Mouse (Mus musculus): Measurements from ENCODE around the gene Clk4. TPM values are rescaled to one million over a fixed set of nuclear protein-coding genes. Genes with fewer than 3 reads are reported as not detected.

Gene Clk4
- total RNA-seq (2021) (100 to 1,000 TPM in 1 of 2 experiments, 10 to 100 TPM in 1; 64.9 to 108 TPM), polyA plus RNA-seq (2012; rRNA removed) (5.3 and 6.8 TPM in 2 replicates)
- long read RNA-seq, transcript Clk4-207 (3 exons, 832 nt), result minor isoform, 5 of 30 reads
- long read RNA-seq, transcript Clk4-201 (13 exons, 1,949 nt), result major isoform, 16 of 30 reads
- long read RNA-seq, partial matches to known transcripts, result 2 of 30 reads
- long read RNA-seq, other reads (novel, unspliced or antisense), result 7 of 30 reads

DNA sequence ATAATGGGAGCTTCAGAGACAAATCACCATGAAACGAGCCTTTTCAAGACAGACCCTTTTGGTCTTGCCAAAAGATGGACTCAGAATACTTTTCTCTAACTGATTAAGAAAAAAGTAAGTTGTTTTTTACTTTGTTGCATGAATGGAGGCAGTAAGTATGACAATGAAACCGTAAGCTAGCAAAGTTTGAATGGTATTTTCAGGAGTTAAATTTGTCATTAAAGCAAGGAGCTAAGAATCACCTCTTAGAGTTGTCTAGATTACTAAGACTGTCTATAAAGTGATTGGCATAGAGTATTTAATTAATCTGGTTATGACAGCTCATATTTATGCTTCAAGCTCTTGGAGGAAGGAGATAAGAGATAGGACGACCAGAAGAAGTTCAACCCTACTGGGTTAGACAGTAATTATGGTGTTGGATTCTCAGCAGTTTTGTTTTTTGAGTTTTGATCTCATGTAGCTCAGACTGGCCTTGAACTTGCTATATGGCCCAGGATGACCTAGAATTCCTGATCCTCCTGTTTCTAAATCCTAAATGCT, at the start of gene Clk4:
TSS of gene Clk4 (plus strand) at position 51 of the 540 bp plus-strand sequence.
- DNase-seq, result no peak

DNA sequence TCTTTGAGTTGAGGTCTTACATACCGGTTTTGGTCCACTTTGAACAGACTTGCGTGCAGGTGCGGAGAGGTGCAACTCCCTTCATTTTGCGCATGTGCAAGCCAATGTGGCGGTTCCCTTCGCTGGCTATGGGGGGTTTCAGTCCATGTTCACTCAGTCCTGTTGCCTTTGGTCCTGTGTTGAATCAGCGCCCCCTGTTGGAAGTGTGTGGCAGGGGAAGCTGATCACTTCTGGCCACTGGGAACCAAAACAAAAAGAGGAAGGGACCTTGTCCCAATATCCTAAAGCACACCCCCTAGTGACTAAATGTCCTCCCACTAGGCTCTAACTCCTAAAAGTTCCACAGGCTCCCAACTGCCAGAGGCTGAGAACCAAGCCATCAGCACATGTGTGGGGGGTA, 47.5 kb upstream of the Clk4 start:
- DNase-seq, result peak; percentile 7

DNA sequence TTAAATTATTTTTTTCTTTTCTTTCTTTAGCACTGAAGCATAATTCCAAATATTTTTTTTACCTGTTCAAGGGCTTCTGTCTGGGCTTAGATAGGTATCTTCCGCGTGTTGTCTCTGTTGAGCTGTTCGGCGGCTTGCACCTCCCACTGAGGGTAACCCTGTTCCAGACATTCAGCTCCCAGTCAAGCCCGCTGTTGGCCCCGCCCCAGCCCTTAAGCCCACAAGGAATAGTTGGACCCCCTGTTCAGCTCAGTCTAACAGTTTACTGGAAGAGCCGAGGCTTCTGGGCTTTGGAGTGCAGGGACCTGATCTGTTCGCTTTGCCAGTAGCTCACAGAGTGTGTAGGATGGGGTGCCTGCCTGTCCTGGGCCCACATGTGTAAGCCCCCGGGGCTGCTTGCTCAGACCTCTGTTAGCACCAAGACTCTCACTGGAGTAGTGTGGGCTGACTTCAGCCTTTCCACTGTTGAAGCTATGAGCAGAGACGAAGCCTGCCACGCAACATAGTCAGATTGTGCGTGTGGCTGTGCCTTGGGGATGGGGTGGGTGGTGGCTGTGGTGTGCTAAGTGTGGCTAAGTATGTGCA, 42.0 kb upstream of the Clk4 start:
- no peak for DNase-seq

DNA sequence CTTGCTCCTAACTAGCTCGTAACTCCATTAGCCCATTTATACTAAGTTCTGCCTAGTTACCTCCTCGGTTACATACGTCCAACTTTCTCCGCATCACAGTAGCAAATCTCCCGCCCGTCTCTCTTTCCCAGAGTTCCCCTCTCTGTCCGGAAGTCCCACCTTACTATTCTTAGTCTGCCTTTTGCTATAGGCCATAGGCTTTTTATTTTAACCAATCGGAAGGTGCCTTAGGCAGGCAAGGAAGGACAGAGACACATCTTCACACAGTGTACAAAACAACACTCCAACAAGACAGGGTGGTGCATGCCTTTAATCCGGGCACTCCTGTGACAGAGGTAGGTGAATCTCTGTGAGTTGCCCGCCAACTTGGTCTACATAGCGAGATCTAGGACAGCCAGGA, 41.2 kb upstream of the Clk4 start, which contains the start of gene Gm12569:
TSS of gene Gm12569 (plus strand) at position 166 of the 400 bp plus-strand sequence.
- DNase-seq, result no peak

DNA sequence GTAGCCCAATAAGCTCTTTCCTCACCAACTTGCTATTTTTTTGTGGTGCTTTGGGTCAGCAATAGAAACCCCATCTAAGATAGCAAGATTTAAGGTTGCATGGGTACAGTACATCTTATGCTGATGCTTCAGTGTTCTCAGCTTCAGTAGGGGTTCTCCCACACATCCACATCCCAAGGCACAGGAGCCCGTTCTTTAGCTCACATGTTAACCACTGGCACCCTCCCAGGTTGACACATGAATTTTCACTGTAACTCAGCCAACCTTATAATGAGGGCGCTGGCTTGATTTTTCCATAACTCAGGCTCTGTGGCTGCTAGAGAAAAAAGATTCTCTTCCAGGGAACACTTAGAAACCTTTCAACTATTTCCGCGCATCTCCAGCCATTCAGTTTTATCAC, 34.4 kb upstream of the Clk4 start:
- no peak for DNase-seq

DNA sequence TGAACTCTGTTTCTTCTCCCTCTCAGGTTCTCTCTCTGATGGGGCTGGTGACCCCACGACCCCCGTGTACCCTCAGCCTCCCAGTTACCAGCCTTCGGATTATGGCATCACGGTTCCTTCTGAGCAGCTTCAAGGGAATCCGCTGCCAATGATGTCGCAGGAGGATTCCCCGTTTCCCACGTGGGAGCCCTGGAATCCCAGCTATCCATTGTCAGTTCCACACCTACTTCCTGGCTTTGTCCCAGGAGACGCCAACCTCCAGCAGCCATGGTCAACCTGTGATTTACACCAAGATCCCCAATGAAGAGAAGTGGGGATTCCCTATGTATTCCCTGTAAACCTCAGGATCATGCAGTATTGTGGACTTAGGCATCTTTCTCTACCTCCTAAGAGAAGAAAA, 26.9 kb upstream of the Clk4 start:
- no peak for DNase-seq

DNA sequence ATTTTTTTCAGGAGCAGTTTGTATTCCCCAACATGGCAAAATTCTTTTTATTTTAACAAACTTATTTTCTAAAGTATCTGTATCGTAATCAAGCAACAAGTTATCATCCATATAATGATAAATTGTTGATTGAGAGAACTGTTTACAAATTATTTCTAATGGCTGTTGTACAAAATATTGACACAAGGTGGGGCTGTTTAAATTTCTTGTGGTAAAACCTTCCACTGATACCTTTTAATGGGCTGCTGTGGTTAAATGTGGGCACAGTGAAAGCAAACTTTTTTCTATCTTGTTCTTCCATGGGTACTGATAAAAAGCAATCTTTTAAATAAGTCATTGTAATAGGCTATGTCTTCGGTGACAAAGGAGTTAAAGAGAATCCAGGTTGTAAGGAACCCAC, 18.6 kb upstream of the Clk4 start:
- no peak for DNase-seq

DNA sequence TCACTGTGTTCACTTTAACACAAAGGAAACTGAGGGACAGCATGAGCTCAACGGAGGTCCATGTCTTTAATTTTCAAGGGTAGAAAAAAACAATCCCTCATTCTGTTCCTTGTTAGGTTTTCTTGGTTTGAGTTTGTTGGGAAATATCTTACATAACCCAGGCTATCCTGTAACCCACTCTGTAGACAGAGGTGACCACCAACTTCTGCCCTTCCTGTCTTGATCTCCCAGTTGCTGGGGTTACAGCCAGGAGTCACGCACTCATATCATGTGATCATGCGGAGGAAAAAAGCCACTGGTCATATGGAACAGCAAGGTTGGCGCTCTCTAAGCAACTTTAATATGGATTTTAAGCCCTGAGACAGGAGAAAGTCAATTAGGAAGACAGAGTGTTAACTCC, 4.5 kb upstream of the Clk4 start:
- no peak for DNase-seq

DNA sequence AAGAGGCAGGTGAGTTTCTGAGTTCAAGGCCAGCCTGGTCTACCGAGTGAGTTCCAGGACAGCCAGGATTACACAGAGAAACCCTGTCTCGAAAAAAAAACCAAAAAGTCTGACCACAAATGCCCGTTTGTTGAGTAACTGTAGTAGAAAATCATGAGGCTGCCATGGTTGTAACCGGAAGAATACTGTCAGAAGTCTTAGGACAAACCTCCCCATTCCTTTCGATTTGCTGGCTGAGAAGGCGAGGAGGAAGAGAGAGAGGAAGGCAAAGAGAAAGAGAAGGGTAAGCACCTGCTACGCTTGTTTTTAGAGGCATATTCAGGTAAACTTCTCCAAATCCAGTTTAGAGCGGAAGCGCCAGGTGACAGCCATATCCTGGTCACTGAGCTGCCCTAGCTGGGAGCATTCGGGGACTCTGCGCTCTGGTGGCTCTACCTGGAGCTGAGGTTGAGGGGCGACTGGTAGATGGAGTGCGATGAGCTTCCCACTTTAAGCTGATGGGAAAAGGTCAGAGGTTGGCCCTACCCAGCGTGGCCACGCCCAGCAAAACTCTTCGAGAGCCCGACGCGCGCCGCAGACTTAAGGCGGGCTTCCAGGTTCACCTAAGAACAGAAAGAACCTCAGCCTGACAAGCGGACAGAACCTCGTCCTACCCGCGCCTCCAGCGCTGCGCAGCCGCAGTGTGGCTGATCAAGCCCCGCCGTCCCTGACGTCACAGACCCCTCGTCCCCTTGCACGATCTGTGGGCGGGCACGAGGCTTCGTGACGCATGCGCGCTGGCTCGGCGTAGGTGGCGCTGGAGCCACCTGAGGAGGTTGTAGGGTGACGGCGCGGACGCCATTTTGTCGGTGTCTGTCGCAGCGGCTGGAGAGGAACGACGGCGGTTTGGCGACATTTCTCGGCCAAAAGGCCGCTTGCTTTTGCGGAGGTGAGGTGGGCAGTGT, 1.1 kb downstream of the Clk4 start, which contains the start of gene BC049762:
TSS of gene BC049762 (minus strand) at position 705 of the 944 bp plus-strand sequence.
- DNase-seq, result peak; percentile 99

DNA sequence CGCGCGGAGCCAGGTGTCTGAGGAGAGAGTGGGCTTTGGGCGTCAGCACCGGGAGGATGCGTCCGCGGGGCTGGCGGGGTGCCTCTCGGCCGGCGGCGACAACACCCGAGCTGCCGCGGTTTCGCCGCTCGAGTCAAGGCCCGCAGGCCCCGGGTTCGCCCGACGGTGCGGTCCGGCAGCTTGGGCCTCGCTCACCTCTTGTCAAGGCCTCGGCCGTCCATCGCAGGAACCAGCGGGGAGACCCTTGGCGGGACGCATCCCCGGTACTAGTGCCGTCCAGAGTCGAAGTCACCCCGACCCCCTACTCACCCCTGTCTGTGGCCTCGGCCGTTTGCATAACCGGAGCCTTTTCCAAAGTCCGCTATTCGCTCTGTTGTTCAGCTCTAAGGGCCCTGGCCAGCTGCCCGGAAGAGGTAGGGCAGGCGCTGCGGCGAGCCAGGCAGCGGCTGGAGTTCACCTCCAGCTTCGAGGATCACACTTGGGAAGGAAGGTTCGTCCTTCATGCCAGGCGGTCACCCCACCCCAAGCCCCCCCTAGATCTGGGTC, 1.8 kb downstream of the Clk4 start:
- peak; percentile 85 for DNase-seq

DNA sequence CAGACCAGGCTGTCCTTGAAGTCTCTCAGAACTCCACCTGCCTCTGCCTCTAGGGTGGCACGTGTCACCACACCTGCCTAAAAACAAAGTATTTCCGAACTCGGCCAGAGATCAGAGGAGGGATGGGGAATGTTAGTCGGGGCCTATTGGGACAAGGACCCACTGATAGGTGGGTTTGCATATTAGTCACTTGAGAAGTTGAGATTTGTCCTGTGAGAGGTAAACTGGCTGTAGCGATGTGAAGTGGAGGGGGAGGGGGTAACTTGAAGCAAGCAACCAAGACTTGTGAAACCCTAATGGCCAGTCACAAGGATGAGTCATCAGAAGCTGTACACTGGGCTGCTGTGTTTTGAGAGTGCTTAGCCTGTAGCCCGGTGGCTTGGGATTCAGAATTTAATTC, 2.8 kb downstream of the Clk4 start:
- peak; percentile 70 for DNase-seq

DNA sequence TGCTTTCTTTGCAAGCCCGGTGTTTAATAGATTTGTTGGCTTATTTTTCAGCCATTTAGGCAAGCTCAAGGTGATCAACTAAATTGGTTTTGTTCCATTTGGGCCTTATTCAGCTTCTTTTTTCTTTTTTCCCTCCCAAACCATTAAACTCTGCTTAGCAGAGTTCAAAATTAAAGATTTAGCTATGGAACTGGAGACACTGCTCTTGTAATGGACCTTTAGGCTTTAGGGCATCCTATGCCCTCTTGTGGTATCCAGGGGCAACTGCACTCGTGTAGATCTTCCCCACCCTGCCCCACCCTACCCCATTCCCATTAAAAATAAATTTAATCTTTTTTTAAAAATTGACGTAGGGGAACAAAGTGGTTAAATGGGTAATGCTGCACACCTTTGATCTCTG, 3.8 kb downstream of the Clk4 start:
- DNase-seq, result peak; percentile 25

DNA sequence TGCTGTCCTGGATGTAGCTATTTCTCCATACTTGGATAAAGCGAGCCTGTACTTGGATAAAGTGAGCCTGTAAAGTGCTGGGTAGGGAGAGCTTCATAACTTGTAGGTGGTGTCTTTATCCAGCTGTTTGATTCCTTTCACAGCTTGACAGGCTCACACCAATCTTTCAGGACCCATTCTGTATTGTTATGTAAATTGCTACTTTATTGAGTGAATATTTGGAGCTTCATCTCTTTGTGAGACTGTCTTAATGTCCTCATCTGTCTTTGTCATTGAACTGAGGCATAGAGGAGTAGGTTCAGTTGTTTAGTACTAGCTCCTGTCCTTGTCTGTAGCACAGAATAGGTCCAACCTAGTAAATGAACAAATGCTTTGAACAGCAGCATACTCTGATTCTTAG, 12.9 kb downstream of the Clk4 start:
- no peak for DNase-seq

DNA sequence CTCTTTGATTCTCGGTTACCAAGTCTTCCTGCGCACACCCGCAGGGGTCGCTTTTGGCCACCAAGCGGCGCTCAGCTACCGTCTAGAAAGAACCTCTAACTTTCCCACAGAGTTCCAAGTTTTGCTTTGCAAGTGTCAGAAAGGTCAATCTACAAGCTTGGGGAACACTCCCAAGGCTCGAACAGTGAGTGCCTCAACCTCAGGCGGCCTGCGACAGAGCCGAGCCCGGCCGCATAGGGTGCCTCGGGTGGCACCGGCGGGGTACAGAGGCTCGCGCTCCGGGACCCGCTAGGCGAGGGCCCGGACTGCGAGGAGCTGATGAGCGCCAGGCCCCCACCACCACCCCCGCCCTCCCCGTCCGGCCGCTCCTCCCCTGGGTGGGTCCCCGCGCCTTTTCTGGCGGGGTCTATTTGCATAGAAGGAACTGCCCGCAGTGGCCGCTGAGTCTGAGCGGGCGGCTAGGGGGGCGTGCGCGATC, 28.1 kb downstream of the Clk4 start, which contains the start of gene Col23a1:
TSS of gene Col23a1 (plus strand) at position 357 of the 478 bp plus-strand sequence.
- DNase-seq, result peak; percentile 83

DNA sequence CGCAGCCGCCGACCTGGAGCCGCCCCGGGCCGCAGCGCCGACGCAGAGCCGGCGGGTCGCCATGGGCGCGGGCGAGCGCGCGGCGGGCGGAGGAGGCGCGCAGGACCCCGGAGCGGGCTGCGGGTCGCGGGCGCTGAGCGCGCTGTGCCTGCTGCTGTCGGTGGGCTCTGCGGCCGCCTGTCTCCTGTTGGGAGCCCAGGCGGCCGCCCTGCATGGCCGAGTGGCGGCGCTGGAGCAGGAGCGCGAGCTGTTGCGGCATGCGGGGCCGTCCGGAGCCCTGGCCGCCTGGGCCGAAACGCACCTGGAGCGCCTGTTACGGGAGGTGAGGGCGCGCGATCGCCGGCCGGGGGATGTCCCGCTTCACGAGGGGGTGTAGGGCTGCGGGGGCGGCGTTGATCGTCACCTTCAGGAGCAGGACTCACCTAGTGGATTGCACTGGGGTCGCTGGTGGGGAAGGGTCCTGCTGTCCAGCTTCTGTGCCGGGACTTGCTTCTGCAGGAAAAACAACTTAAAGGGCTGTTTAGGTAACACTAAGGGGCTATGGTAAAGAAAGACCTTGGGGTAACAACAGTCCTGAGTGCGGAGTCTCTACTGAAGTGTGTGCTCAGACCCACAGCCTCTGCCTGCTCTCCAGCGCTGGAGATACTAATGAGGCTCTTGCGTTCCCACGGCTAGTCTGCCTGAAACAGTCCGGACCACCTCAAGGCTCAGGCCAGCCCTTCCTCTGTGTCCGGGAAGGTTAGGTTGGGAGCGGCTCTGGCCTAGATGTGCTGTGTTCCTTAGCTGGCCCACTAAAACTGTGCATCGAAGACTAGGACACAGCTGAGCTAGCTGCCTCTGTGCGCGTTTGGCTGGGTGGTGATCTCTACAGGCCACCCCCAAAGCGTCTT, 28.8 kb downstream of the Clk4 start:
- DNase-seq, result peak; percentile 62

DNA sequence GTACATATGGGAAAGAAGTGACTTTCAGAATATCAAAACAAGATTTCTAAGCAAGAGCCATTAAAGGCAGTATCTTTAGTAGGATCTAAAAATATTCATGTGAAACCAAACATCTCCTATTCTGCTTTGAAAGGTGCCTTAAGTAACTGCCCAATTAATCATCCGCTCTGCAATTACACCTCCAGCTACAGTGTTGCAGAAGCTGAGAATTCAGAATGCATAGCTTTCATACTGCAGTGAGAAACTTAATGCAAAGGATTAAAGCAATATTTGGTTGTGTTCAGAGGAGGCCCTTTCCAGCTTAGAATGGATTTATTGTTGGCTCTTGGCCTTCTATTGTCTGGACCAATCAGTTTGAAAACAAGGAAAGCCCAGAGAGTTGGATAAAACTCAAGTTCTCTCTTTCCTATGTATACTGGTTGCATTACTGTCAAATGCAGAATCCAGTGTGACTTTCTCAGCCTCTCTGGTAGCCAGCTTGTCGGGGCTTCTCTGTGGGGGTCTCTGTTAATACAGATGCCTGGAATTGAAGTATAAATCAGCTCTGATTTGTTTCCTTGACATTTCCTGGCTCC, 32.5 kb downstream of the Clk4 start:
- DNase-seq, result no peak

DNA sequence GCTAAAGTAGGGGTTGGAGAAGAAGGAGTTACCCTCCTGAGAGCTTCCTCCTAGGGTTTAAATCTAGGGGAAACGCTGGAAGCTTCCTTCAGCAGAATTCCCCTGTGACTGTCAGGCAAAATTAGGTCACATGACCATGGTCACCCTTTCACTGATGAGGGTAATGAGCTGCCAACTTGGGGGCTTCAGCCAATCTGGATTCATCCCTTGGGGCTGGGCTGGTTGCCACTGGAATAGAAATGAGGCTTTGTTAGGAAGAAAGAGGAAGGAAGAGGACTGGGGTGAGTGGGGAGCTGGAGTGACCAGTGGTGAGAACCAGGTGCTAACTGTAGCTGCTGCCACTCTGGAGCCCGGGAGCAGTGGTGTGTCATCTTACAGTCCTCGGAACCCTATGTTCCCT, 34.2 kb downstream of the Clk4 start:
- no peak for DNase-seq

DNA sequence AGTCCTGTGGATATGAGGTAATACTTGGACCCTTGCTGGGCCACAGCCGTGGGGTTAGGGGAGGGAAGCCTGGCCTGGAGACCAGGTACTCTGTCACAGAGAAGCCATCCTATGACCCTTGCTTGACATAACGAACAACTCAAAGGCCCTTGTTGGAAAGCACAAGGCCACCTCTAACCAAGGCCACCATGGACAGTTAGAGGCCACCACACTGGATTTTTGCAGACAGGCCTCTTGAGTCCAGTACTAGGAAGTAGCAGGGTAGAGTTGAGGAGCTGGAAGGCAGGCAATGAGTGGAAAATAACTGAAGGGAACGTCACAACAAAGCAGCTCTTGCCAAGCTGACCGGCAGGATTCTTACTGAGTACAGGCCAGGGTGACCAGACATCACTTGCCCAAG, 37.2 kb downstream of the Clk4 start:
- DNase-seq, result peak; percentile 55

DNA sequence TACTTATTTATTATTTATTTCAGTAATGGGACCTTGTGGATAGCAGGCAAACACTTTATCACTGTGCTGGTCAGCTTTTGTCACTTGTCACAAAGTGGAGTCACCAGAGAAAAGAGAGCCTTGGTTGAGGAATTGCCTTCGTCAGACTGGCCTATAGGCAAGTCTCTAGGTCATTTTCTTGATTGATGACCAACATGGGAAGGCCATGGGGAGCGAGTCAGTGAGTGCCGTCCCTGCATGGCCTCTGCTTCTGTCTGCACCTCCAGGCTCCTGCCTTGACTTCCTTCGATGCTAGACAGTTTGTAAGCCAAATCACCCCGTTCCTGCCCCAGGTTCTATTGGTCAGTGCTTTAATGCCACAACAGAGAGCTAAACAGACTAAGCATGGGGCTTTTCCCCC, 40.9 kb downstream of the Clk4 start:
- peak; percentile 58 for DNase-seq

DNA sequence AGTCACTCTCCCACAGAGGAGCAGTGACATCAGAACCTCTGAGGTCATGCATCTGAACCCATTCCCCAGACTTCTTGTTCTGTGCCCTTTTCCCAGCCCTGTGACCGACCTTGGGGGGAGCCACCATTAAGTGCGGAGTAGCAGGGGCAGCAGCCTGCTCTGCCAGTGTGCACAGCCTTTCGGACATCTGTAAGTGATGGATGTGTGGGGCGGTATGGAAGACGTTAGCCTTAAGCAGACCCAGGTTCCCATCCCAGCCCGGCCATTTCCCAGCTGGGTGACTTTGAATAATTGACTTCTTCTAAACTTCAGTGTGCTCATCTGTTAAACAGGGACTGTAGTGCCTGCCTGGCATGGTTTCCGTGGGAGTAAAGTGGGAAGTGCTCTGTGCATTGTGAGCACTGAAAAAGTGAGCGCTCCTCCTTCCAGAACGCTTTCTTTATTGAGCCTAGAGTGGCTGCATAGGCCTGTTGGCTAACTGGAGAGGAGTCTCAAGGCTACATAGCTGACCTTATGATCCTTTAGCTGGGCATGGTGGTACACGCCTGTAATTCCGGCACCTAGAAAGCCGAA, 42.5 kb downstream of the Clk4 start:
- DNase-seq, result no peak

All from adrenal gland, adult 2 months (tissue).